Mouse (Mus musculus) E14TG2a.4 (cell line): Measurements from ENCODE around the gene Atp5f1.

Experiments used
- CTCF ChIP-seq: conservative IDR thresholded peaks from 2 replicates; pipeline ENCODE4 v1.5.1; 2014; ENCODE audit warnings: low read length
- POU5F1 ChIP-seq: IDR thresholded peaks from 2 replicates; pipeline ENCODE4 v1.6.1; 2014; ENCODE audit warnings: low read length, borderline replicate concordance

GRCm38 (mm10) chr3:105900266-105900665, 59.6 kb downstream of the Atp5f1 start:
- TF ChIP-seq CTCF (no peak), POU5F1 (no peak)
